Mouse (Mus musculus) kidney, embryonic 14.5 days (tissue): ENCODE data around the gene Zfr2. TPM values are rescaled to one million over a fixed set of nuclear protein-coding genes. Genes with fewer than 3 reads are reported as not detected.

ENCODE experiments used
- ATAC-seq: fragments of 200-750 bp; cut with Nextera tagmentation; 2 replicates; pipeline ENCODE4 v1.8.0; 2017; ENCODE audit warnings: moderate number of reproducible peaks, mild to moderate bottlenecking, moderate TSS enrichment, moderate library complexity; ENCODE audit not compliant: low FRiP score, low TSS enrichment
- H3K27ac ChIP-seq: fragments of 300-500 bp; sonication (generic); 2 replicates; pipeline ENCODE4 v1.5.1; 2014; ENCODE audit warnings: low read depth, mild to moderate bottlenecking, low read length, moderate library complexity, mixed read lengths
- H3K27me3 ChIP-seq: fragments of 300-500 bp; sonication (generic); 2 replicates; pipeline ENCODE4 v1.6.1; 2014; ENCODE audit warnings: mild to moderate bottlenecking, low read length; ENCODE audit not compliant: control insufficient read depth, insufficient read depth
- H3K36me3 ChIP-seq: fragments of 300-500 bp; sonication (generic); 2 replicates; pipeline ENCODE4 v1.6.1; 2014; ENCODE audit warnings: low read length, mixed read lengths; ENCODE audit not compliant: control insufficient read depth, insufficient read depth
- H3K4me1 ChIP-seq: fragments of 300-500 bp; sonication (generic); 2 replicates; pipeline ENCODE4 v1.6.1; 2014; ENCODE audit warnings: low read length, mixed read lengths; ENCODE audit not compliant: control insufficient read depth, insufficient read depth
- H3K4me2 ChIP-seq: fragments of 300-500 bp; sonication (generic); replicated peaks from 2 replicates; pipeline ENCODE4 v1.6.1; 2014; ENCODE audit warnings: low read depth, mild to moderate bottlenecking, low read length
- H3K4me3 ChIP-seq: fragments of 300-500 bp; sonication (generic); 2 replicates; pipeline ENCODE4 v1.5.1; 2014; ENCODE audit warnings: mild to moderate bottlenecking, low read length
- H3K9ac ChIP-seq: fragments of 300-500 bp; sonication (generic); 2 replicates; pipeline ENCODE4 v1.6.1; 2014; ENCODE audit warnings: low read depth, mild to moderate bottlenecking, low read length, moderate library complexity
- H3K9me3 ChIP-seq: fragments of 300-500 bp; sonication (generic); 2 replicates; pipeline ENCODE4 v1.6.1; 2016; ENCODE audit warnings: low read length; ENCODE audit not compliant: control insufficient read depth
- WGBS: fragments of 180-500 bp; shearing (Covaris S2); extraction: QIAGEN DNeasy Blood & Tissue Kit; methylation state at CpG from one replicate; pipeline ENCODE4 v1.1.7; 2014; 5-methylcytosine and 5-hydroxymethylcytosine counted together
- microRNA-seq: library from miRNA; unstranded; fragments of <30 nt; microRNA quantifications from one replicate; pipeline ENCODE4, GENCODE M21; 2016
- polyA plus RNA-seq: library from polyadenylated mRNA; unstranded; fragments of >200 nt; fragmentation: Nextera tagmentation; extraction: Ambion mirVana; gene quantifications from 2 replicates; pipeline ENCODE4 v1.2.1, GENCODE M21; 2014

Gene Zfr2
- polyA plus RNA-seq, 1 experiment from 2014 or later, result 4.5 TPM

DNA sequence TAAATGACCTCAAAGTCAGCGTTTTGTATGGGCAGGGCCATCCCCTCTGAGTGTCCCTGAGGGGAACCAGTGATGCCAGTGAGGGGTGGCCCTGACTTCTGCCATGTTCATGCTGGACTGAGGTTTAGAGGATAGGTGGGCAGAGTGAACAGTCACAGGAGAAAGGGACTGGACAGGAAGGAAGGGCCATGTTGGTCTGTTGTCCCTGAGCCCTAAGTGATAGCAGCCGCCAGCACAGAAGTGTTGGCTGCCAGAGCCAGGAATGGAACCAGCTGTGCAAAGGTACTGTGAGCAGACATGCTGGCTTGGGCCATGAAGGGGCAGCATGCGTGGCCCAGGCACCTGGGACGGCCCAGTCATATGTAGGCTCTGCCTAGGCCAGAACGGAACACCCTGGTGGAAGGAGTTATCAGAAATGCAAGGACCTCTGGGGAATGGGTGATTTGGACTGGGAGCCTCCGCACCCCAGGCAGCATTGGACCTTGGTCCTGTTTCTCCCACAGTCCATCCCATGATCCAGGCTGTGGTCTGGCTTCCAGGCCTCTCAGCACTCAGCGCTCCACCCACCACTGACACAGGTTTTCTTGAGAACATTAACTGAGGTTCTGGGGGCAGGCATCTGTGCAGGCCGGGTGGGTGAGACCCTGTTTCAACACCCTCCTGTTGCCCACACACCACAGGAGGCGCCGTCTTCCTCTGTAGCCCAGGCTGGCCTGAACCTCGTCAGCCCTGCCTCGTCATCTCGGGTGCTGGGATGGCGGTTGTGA lies 66.8 kb downstream of the Zfr2 start:
- H3K9me3 ChIP-seq, result no peaks in the 10 kb centered on the region
- H3K27me3 ChIP-seq, result no peaks in the 10 kb centered on the region
- H3K27ac ChIP-seq, result peak overlapping the region; percentile 82
- H3K4me1 ChIP-seq, result peaks cover 48% of the 10 kb centered on the region
- no peaks in the 10 kb centered on the region for H3K36me3 ChIP-seq
- H3K4me3 ChIP-seq, result no peak overlapping the region
- ATAC-seq, result no peak
- 0 out of 2 replicates have a peak overlapping the region, but pooled peaks have one; percentile 18 for H3K9ac ChIP-seq
- H3K4me2 ChIP-seq, result no peak overlapping the region
- 84% methylated on average over 14 of the region's 14 CpGs for WGBS

GRCm38 (mm10) chr10:81300352-81300907 lies 67.5 kb downstream of the Zfr2 start:
- Histone ChIP-seq H3K9me3 (no peaks in the 10 kb centered on the region), H3K4me3 (no peak overlapping the region), H3K9ac (no peak overlapping the region), H3K27me3 (no peaks in the 10 kb centered on the region), H3K4me1 (peaks cover 45% of the 10 kb centered on the region), H3K27ac (peak overlapping the region; percentile 82; the same call in 1 of the 2 replicates), H3K4me2 (0 out of 2 replicates have a peak overlapping the region, but pooled peaks have one; percentile 6), H3K36me3 (no peaks in the 10 kb centered on the region)
- ATAC-seq, result no peak
- 79% methylated on average over 9 of the region's 9 CpGs for WGBS

GRCm38 (mm10) chr10:81301321-81301720 lies 68.4 kb downstream of the Zfr2 start:
- 74% methylated on average over 9 of the region's 9 CpGs for WGBS
- ATAC-seq, result no peak
- H3K4me3 ChIP-seq, result no peak overlapping the region
- H3K4me2 ChIP-seq, result no peak overlapping the region
- H3K36me3 ChIP-seq, result peaks cover 7% of the 10 kb centered on the region
- H3K27me3 ChIP-seq, result no peaks in the 10 kb centered on the region
- no peak overlapping the region for H3K9ac ChIP-seq
- H3K9me3 ChIP-seq, result no peaks in the 10 kb centered on the region
- no peak overlapping the region for H3K27ac ChIP-seq
- H3K4me1 ChIP-seq, result peaks cover 45% of the 10 kb centered on the region

Small RNA genes lying within 50 kb of the gene (microRNA-seq; reads per million reads assigned to microRNA genes)
- gene Mir3057, result 10.7 reads per million, percentile 28 among the genes with 10 or more reads in this experiment

Other genes with a start within 250 kb of the Zfr2 start
- gene Gng7, start 218.2 kb upstream of the Zfr2 start, polyA plus RNA-seq, result 2.2 and 4.8 TPM in 2 replicates
- 0.37 TPM in 1 of 2 replicates, not detected in the other for gene Diras1, start 207.5 kb upstream of the Zfr2 start, polyA plus RNA-seq
- gene Slc39a3, start 195.7 kb upstream of the Zfr2 start, polyA plus RNA-seq, result 6.4 and 9.1 TPM in 2 replicates
- 140 and 196 TPM in 2 replicates for gene Sgta, start 173.0 kb upstream of the Zfr2 start, polyA plus RNA-seq
- 50.6 and 58.9 TPM in 2 replicates for gene Thop1, start 163.1 kb upstream of the Zfr2 start, polyA plus RNA-seq
- gene Creb3l3, start 134.3 kb upstream of the Zfr2 start, polyA plus RNA-seq, result 0.11 and 0.24 TPM in 2 replicates
- 187 and 208 TPM in 2 replicates for gene Map2k2, start 127.2 kb upstream of the Zfr2 start, polyA plus RNA-seq
- gene Zbtb7a, start 97.9 kb upstream of the Zfr2 start, polyA plus RNA-seq, result 16.1 and 18.1 TPM in 2 replicates
- gene Pias4, start 65.2 kb upstream of the Zfr2 start, polyA plus RNA-seq, result 45.3 and 48.4 TPM in 2 replicates
- 465 and 473 TPM in 2 replicates for gene Eef2, start 56.5 kb upstream of the Zfr2 start, polyA plus RNA-seq
- gene Dapk3, start 50.1 kb upstream of the Zfr2 start, polyA plus RNA-seq, result 45.7 and 58.0 TPM in 2 replicates
- gene 4930442H23Rik, start 49.3 kb upstream of the Zfr2 start, polyA plus RNA-seq, result not detected in 2 replicates
- gene Nmrk2, start 31.1 kb upstream of the Zfr2 start, polyA plus RNA-seq, result not detected in 2 replicates
- gene Atcay, start 2.3 kb upstream of the Zfr2 start, polyA plus RNA-seq, result 0.19 and 0.23 TPM in 2 replicates
- 5.4 and 7.0 TPM in 2 replicates for gene Matk, start 19.8 kb downstream of the Zfr2 start, polyA plus RNA-seq
- gene Mrpl54, start 33.8 kb downstream of the Zfr2 start, polyA plus RNA-seq, result 240 and 276 TPM in 2 replicates
- 51.4 and 52.7 TPM in 2 replicates for gene Apba3, start 33.8 kb downstream of the Zfr2 start, polyA plus RNA-seq
- 7.6 and 11.6 TPM in 2 replicates for gene Tjp3, start 58.4 kb downstream of the Zfr2 start, polyA plus RNA-seq
- gene Pip5k1c, start 59.8 kb downstream of the Zfr2 start, polyA plus RNA-seq, result 25.4 and 60.7 TPM in 2 replicates
- gene Cactin, start 87.9 kb downstream of the Zfr2 start, polyA plus RNA-seq, result 21.4 and 29.6 TPM in 2 replicates
- 8.7 and 10.1 TPM in 2 replicates for gene Tbxa2r, start 95.6 kb downstream of the Zfr2 start, polyA plus RNA-seq
- gene Gipc3, start 110.1 kb downstream of the Zfr2 start, polyA plus RNA-seq, result 0.05 and 0.07 TPM in 2 replicates
- gene Hmg20b, start 117.3 kb downstream of the Zfr2 start, polyA plus RNA-seq, result 115 and 119 TPM in 2 replicates
- gene Mfsd12, start 124.3 kb downstream of the Zfr2 start, polyA plus RNA-seq, result 4.1 and 4.6 TPM in 2 replicates
- 0.14 and 0.30 TPM in 2 replicates for gene 4930404N11Rik, start 132.7 kb downstream of the Zfr2 start, polyA plus RNA-seq
- 101 and 108 TPM in 2 replicates for gene Fzr1, start 145.4 kb downstream of the Zfr2 start, polyA plus RNA-seq
- 59.2 and 73.9 TPM in 2 replicates for gene Dohh, start 151.3 kb downstream of the Zfr2 start, polyA plus RNA-seq
- 3.5 and 3.8 TPM in 2 replicates for gene Gm48551, start 151.3 kb downstream of the Zfr2 start, polyA plus RNA-seq
- 0.61 and 1.5 TPM in 2 replicates for gene Gm48552, start 155.8 kb downstream of the Zfr2 start, polyA plus RNA-seq
- gene Smim24, start 159.9 kb downstream of the Zfr2 start, polyA plus RNA-seq, result 14.9 and 16.4 TPM in 2 replicates
- 47.3 and 59.0 TPM in 2 replicates for gene Nfic, start 222.5 kb downstream of the Zfr2 start, polyA plus RNA-seq
- gene Celf5, start 249.6 kb downstream of the Zfr2 start, polyA plus RNA-seq, result 0.28 and 0.36 TPM in 2 replicates